Mouse (Mus musculus): ENCODE data around the gene Csf2rb.

- TF ChIP-seq POLR2A (IDR thresholded peaks at IDR 0.05; ENCODE audit: borderline replicate concordance, insufficient read depth, low read length) (no peak), CTCF (IDR thresholded peaks at IDR 0.05; ENCODE audit: borderline replicate concordance, insufficient read depth, low read depth, low read length) (no peak)
These were observed 58.9 kb downstream of the Csf2rb start for GRCm38 (mm10) chr15:78384220-78385116.
